Mouse (Mus musculus) skeletal muscle tissue, adult 2 months (tissue): ENCODE results near the gene Mymx.

Source experiments
- DNase-seq: peaks from one replicate; pipeline ENCODE4 v3.0.0-alpha.2; 2012; ENCODE audit warnings: low read depth, low spot score

Gene Mymx

DNA sequence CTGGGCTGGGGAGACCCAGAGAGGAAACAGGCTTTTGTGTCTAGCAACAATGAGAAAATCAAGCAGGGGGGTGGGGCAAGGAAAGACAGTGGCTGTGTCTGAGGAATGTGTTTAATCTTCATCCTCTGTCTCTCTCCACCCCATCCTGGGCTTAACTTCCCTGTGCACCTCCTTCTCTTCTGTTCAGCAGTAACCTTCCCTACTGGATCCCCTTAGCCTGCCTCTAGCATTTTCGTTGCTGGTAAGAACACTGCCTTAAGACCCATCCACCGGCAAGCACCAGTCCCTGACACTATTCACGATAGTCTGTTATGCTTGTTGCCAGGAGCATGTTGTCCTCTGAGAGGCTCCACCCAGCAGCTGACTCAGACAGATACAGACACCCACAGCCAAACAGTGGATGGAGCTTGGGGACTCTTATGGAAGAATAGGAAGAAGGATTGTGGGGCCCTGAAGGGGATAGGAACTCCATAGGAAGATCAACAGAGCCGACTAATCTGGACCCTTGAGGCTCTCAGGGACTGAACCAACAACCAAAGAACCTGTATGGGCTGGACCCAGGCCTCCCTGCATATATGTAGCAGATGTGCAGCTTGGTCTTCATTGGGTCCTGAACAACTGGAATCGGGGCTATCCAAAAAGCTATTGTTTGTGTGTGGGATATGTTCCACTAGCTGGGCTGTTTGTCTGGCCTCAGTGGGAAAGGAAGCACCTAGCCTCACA is 8.4 kb upstream of the Mymx start:
- DNase-seq = no peak

GRCm38 (mm10) chr17:45608396-45608795 is 6.5 kb upstream of the Mymx start:
- DNase-seq = no peak

GRCm38 (mm10) chr17:45606992-45607879 is 5.3 kb upstream of the Mymx start:
- DNase-seq = no peak

DNA sequence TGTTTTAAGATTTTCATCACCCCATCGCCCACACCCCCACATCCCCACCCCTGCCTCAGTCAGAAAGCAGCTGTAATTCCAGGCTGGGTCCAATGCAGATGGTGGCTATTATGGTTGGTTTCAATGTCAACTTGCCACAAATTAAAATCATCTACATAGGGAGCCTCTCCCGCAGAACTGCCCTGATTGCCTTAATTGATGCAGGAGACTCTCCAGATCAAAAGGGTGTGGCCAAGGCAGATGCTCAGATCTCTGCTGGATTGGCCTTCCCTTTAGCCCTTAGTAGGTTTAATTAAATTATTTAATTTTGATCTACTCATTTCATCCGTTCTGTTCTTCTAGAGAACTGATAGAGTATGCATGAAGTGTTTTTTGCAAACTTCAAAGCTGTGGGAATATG is 1.1 kb upstream of the Mymx start:
- DNase-seq = no peak

- no peak for DNase-seq
These were observed 577 bp downstream of the Mymx start for GRCm38 (mm10) chr17:45601325-45601724.

DNA sequence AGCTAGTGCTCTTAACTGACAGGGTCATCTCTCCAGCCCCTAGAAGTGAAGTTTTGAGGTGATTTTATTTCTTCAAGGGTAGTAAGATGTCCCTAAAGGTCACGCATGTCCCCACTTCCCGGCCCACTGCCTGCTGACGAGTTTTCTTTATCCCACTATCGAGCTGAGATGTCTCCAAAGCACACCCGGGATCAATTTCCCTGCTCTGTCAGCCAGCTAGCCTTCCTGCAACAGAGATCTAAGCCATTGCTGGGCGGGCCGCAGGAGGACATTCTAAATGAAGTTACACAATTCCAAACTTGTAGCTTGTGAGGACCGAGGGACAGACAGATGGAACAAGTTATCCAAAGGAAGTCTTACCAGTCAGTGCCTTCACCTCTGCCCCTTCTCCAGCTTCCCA is 1.6 kb downstream of the Mymx start:
- no peak for DNase-seq

DNA sequence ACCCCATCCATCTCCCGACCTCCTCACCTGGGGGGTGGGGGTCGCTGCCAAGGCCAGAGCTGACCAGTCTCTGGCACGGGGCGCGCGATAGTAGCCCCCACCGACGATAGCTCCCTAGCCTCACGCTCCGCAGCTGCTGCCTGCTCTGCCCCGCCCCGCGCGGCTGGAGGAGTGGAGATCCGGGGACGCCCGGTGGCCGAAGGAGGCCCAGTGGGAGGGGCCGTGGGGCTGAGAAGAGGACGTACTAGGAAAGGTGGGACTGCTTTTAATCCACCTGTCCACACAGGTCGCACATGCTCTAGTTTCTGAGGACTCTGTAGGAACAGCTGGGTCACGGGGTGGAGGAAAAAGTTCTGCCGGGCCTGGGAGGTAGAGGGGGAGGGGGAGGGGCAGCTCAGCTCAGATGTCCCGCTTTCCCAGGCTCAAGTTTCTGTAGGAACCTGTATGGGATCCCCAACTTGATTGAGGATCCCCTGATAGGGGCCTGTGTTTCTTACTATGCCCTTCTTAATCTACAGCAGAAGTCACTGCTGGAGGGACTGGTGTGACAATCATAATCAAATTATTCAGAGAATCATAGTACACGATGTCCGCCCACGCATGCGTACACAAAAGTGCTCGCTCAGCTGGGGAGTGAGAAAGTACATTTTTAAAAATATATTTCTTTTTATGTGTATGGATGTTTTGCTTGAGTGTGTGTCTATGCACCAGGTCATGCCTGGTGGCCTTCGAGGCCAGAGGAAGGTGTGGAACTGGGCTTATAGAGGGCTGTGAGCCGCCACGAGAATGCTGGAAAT is 2.3 kb downstream of the Mymx start, which contains the start of gene Slc29a1:
Slc29a1 (minus strand) TSS at position 161 of the 797 bp plus-strand sequence.
- peak; percentile 62 for DNase-seq

GRCm38 (mm10) chr17:45598891-45599290 is 3.0 kb downstream of the Mymx start:
- DNase-seq = no peak

DNA sequence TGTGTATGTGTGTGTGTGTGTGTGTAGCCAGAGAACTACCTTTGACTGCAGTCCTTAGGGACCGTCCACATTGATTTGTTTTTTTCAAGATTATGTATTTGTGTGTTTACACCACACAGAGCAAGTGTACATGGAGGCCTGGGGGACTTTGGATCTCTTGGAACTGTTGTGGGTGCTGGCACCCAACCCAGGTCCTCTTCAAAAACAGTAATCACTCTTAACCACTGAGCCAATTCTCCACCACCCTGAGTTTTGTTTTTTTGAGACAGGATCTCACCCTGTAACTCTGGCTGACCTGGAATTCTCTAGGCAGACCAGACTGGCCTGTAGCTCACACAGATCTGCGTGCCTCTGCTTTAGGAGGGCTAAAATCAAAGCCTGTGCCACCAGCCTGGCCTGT is 3.5 kb downstream of the Mymx start:
- no peak for DNase-seq

- peak; percentile 90 for DNase-seq
These were observed 4.1 kb downstream of the Mymx start for GRCm38 (mm10) chr17:45597787-45598186.

DNA sequence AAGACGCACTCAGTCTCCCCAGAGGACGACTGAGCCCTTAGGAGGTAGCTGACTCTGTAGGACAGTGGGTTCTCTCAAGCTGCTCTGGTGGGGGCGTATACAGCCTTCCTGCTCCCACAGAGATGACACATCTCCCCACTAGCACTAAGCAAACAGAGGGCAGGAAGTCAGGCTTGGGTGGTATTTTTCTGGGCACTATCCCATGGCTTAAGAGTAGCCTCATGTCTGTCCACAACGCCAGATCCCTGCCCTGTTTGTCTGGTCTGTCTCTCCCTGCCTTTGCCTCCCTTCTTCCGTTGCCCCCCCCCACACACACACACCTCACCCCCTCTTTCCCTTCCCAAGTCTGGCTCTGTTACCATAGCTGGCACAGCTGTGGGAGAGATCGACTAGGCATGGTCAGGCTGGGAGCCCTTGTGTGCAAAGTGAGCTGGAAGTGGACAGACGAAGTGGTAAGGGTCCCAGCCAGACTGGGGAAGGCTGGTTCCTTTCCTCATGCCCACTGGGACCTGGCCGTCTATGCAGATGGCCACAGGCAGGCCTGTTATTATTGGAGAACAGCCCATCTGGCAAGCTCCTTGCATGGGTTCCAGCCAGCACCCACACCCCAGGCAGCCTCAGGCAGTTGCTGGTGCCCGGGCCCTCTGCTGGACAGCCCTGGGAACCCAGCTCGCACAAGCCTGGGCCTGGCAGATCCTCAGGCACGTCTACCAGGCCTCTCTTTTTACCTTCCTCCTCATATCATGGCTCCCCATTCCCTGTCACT is 5.1 kb downstream of the Mymx start:
- DNase-seq = peak; percentile 88

DNA sequence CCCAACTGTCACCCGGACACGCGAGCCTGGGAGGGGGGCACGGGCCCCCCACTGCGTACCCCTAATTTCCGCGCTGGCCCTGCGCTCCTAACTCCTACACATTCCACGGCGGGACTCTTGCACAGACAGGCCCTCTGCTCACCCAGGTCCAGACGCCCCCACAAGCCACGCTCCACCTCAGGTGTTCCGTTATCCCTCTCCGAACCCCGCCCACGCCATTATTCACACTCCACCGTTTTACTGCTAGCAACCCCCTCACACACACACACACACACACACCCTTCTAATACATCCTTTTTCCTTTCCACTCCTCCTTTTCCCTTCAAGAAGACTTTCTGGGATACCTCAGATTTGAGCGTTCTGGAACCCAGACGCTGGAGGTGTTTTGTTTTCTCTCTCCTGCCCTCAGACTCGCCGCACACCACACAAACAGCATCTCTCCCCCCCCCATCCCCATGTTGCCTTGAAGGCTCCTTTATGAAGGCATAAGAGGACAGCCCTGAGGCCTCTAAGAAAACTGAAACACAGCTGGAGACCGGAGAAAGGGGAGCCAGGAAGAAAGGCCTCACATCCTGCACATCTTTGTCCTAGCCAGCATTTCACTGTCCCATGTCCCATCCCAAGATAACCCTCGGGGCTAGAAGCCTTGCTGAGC is 6.0 kb downstream of the Mymx start:
- no peak for DNase-seq

- no peak for DNase-seq
These were observed 6.8 kb downstream of the Mymx start for GRCm38 (mm10) chr17:45594881-45595735.

DNA sequence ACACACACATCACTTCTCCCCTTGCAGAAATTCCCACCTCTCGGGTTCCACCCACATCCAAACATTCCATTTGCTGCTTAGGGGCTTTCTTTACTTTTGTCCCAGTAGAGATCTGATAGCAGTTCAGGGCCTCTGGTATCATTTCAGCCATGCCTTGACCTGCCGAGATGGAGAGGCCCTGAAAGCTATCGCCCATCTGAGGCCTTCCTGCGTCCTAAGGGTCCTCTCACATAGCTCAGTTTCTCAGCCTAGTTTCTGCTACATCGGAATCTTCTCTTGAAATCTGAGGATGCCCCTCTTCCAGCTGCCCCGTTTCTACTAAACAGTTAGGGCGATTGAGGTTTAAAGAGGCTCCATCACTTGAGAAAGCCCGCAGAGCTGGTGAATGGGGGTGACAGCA is 7.7 kb downstream of the Mymx start:
- DNase-seq = no peak

- DNase-seq = no peak
These were observed 8.4 kb downstream of the Mymx start for GRCm38 (mm10) chr17:45593479-45593878.

DNA sequence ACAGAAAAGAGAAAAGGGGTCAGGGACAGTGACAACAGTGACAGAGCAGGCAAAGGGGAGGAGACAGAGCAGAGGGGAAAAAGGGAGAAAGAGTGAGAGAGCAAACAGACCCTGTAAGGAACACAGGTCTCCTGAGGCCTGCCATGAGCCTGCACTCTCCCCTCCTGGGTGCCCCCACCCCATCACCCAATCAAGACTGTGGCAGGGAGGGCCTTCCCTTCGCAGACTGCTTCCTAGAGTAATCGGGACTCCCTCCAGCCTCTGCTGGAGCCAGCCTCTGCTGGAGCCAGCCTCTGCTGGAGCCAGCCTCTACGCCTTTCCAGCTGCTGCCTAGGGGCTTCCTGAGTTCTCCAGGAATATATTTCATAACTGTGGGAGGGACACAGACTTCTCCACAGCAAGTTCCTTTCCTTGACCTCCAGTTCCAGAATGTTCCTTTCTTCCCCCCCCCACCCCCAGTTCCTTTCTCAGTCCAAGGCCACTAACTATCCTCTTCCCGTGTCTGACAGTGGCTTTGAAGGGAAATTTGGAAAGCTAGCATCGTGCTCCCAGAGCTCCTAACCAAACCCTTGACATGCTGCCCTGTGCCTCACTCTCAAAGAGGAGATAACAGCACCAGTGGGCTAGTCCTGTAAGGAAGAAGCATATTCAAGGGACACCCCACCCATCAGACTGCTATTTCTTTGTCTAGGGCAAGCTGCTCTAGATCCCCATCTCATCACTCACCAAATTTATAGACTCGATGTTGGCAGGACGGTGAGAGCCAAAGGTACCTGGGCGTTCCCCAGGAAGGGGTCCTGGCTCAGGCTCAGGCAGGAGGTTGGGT is 9.1 kb downstream of the Mymx start:
- DNase-seq = peak; percentile 73

- peak; percentile 85 for DNase-seq
These were observed 9.9 kb downstream of the Mymx start for GRCm38 (mm10) chr17:45591701-45592605.

DNA sequence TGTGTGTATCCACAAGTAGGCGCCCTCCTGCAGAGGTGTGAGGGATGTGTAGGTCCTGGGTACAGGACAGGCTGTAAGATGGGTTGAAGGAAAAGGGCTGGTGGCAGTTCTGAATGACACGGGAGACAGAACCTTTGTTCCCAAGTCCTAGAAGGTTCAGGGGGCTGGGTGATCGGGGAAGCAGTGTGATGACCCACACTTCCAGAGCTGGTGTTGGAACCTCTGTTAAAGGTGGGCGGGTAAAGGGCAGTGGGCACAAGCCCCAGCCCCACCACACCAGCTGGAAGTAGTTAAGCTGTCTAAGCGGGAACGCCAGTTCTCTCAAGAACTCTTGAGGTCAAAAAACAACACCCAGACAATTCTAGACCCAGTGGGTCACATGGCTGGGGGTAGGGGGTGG is 11.5 kb downstream of the Mymx start:
- DNase-seq = no peak
